Mouse (Mus musculus) heart, embryonic 16.5 days (tissue): ENCODE results near the gene Epha7. TPM values are rescaled to one million over a fixed set of nuclear protein-coding genes. Genes with fewer than 3 reads are reported as not detected.

Source experiments
- ATAC-seq: fragments of 200-750 bp; cut with Nextera tagmentation; replicated peaks from 2 replicates; pipeline ENCODE4 v1.8.0; 2017; ENCODE audit warnings: moderate number of reproducible peaks; ENCODE audit not compliant: insufficient read depth, low FRiP score; ENCODE audit errors: extremely low read depth
- H3K27ac ChIP-seq: fragments of 300-500 bp; sonication (generic); 2 replicates; pipeline ENCODE4 v1.5.1; 2014; ENCODE audit warnings: mild to moderate bottlenecking, low read length, control low read depth, moderate library complexity
- H3K27me3 ChIP-seq: fragments of 300-500 bp; sonication (generic); 2 replicates; pipeline ENCODE4 v1.6.1; 2014; ENCODE audit warnings: low read length, mixed read lengths; ENCODE audit not compliant: control insufficient read depth, insufficient read depth
- H3K36me3 ChIP-seq: fragments of 300-500 bp; sonication (generic); 2 replicates; pipeline ENCODE4 v1.6.1; 2014; ENCODE audit not compliant: control insufficient read depth, insufficient read depth
- H3K4me1 ChIP-seq: fragments of 300-500 bp; sonication (generic); 2 replicates; pipeline ENCODE4 v1.6.1; 2014; ENCODE audit warnings: low read length, mixed read lengths; ENCODE audit not compliant: control insufficient read depth, insufficient read depth
- H3K4me2 ChIP-seq: fragments of 300-500 bp; sonication (generic); 2 replicates; pipeline ENCODE4 v1.6.1; 2014; ENCODE audit warnings: low read depth, mild to moderate bottlenecking, control low read depth, low read length
- H3K4me3 ChIP-seq: fragments of 300-500 bp; sonication (generic); 2 replicates; pipeline ENCODE4 v1.5.1; 2014; ENCODE audit warnings: mild to moderate bottlenecking, control low read depth, low read length
- H3K9ac ChIP-seq: fragments of 300-500 bp; sonication (generic); 2 replicates; pipeline ENCODE4 v1.6.1; 2014; ENCODE audit warnings: low read length, control low read depth
- H3K9me3 ChIP-seq: fragments of 300-500 bp; sonication (generic); replicated peaks from 2 replicates; pipeline ENCODE4 v1.6.1; 2016; ENCODE audit warnings: low read length; ENCODE audit not compliant: control insufficient read depth
- WGBS: fragments of 180-500 bp; shearing (Covaris S2); extraction: QIAGEN DNeasy Blood & Tissue Kit; methylation state at CpG from one replicate; pipeline ENCODE4 v1.1.7; 2014; 5-methylcytosine and 5-hydroxymethylcytosine counted together
- polyA plus RNA-seq: library from polyadenylated mRNA; unstranded; fragments of >200 nt; fragmentation: Nextera tagmentation; extraction: Ambion mirVana; gene quantifications from 2 replicates; pipeline ENCODE4 v1.2.1, GENCODE M21; 2015

Gene Epha7
- polyA plus RNA-seq, 1 experiment from 2014 or later = 25.5 TPM

DNA sequence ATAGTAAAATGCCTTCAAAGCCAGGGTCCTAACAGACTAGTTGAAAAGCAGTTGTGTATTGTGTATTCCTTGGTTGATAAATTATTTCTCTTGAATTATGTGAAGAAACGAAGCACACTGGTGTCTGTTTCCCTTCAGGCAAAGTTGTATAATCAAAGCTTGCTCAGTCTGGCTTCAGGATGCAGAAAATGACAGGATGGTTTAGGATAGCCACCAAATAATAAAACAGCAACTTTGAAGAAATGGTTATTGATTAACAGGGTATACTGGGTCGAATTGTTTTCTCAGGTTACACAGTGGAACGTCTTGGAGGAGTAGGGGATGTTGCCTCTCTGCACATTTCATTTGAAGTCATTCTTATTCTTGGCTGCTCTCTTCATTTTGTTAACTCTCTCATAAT, 77.2 kb downstream of the Epha7 start:
- Histone ChIP-seq H3K4me3 (no peak overlapping the region), H3K9ac (no peak overlapping the region), H3K27ac (no peak overlapping the region), H3K4me2 (no peak overlapping the region), H3K4me1 (no peaks in the 10 kb centered on the region), H3K9me3 (no peaks in the 10 kb centered on the region), H3K27me3 (no peaks in the 10 kb centered on the region), H3K36me3 (no peaks in the 10 kb centered on the region)
- no peak for ATAC-seq
- 78% methylated on average over 3 of the region's 3 CpGs for WGBS

DNA sequence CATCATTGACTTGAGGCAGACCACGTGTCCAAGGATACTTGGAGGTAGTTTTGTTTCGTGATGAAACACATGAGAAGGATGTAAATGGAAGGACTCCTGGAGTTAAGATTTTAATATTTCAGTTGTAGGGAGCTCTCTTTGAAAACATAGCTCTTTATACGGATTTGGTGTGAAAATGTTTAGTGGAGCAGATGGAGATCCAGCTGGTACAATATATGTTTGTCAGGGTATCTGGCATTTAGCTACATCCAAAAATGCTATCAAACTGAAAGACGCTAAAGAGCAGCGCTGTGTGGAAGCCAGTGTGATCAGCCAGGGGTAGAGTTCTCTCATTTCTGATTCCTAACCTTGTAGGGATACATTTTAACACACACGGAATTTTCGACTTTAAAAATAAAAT, 82.5 kb downstream of the Epha7 start:
- no peaks in the 10 kb centered on the region for H3K9me3 ChIP-seq
- peaks cover 2% of the 10 kb centered on the region; the same call in 1 of the 2 replicates for H3K4me1 ChIP-seq
- no peak for ATAC-seq
- 86% methylated on average over 7 of the region's 7 CpGs for WGBS
- no peak overlapping the region for H3K27ac ChIP-seq
- no peaks in the 10 kb centered on the region for H3K27me3 ChIP-seq
- H3K9ac ChIP-seq = no peak overlapping the region
- H3K36me3 ChIP-seq = no peaks in the 10 kb centered on the region
- H3K4me2 ChIP-seq = no peak overlapping the region
- no peak overlapping the region for H3K4me3 ChIP-seq

DNA sequence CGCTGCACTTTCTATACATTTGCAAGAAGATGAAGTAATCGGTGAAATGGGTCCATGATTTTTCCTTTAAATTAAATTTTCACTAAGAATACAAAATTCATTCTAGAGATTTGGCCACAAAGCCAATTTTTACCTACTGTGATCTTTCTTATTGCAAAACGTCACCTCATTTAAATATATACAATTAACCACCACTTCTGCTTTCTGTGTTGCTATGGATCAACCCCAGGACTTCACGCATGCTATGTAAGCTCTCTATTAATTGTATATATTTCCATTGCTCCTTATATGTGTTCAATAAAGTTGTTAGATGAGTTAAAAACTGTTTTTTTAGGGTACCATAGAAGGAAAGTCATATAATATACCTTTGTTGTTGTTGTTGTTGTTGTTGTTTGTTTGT, 86.4 kb downstream of the Epha7 start:
- H3K4me2 ChIP-seq = no peak overlapping the region
- H3K27ac ChIP-seq = no peak overlapping the region
- no peak overlapping the region for H3K4me3 ChIP-seq
- no peak for ATAC-seq
- H3K36me3 ChIP-seq = no peaks in the 10 kb centered on the region
- 90% methylated on average over 4 of the region's 4 CpGs for WGBS
- no peak overlapping the region for H3K9ac ChIP-seq
- H3K27me3 ChIP-seq = no peaks in the 10 kb centered on the region
- H3K4me1 ChIP-seq = peaks cover 2% of the 10 kb centered on the region; the same call in 1 of the 2 replicates
- no peaks in the 10 kb centered on the region for H3K9me3 ChIP-seq

DNA sequence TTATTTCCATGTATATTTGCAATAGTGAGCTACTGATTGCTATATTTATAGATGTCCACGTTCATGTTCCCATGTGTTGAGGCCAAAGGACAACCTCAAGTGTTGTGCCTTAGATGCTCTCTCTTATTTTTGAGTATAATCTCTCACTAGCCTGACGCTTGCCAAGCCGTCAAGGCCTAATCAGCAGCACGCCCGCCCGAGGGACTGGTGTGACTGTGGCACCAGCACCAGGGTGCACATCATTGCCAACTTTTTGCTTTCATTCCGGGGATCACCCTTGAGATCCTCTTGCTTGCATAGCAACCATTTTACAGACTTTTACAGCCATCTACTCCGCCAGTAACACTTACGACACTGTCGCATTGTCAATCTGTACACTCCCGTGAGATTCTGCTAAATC, 86.9 kb downstream of the Epha7 start:
- Histone ChIP-seq H3K4me2 (no peak overlapping the region), H3K9ac (no peak overlapping the region), H3K4me3 (no peak overlapping the region), H3K9me3 (no peaks in the 10 kb centered on the region), H3K27ac (no peak overlapping the region), H3K4me1 (peaks cover 2% of the 10 kb centered on the region; the same call in 1 of the 2 replicates), H3K36me3 (no peaks in the 10 kb centered on the region), H3K27me3 (no peaks in the 10 kb centered on the region)
- ATAC-seq = no peak
- 53% methylated on average over 11 of the region's 11 CpGs for WGBS

DNA sequence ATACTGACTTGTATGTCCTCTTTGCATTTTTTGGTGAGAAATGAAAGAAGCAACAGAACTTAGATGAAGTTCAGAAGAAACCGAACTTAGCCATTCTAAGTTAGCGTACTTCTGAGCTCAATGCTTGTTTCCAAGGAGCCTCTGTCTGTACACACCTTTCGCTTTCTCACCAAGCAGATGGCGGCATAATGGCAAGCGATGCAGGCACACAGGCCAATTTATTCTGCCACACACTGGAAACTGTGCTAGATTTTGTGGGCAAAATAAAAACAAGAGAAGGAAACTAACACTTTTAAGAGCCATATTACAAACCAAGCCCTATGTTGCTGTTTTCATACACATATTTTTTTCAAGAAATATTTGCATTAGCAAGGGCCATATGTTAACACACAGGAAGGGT, 88.6 kb downstream of the Epha7 start:
- 96% methylated on average over 5 of the region's 5 CpGs for WGBS
- Histone ChIP-seq H3K4me2 (no peak overlapping the region), H3K36me3 (no peaks in the 10 kb centered on the region), H3K4me1 (peaks cover 2% of the 10 kb centered on the region; the same call in 1 of the 2 replicates), H3K9ac (no peak overlapping the region), H3K27ac (no peak overlapping the region), H3K27me3 (no peaks in the 10 kb centered on the region), H3K4me3 (no peak overlapping the region), H3K9me3 (no peaks in the 10 kb centered on the region)
- no peak for ATAC-seq

- Histone ChIP-seq H3K9ac (no peak overlapping the region), H3K9me3 (no peaks in the 10 kb centered on the region), H3K27ac (no peak overlapping the region), H3K27me3 (no peaks in the 10 kb centered on the region), H3K4me1 (peaks cover 2% of the 10 kb centered on the region; the same call in 1 of the 2 replicates), H3K4me3 (no peak overlapping the region), H3K36me3 (no peaks in the 10 kb centered on the region), H3K4me2 (no peak overlapping the region)
- no peak for ATAC-seq
- 91% methylated on average over 4 of the region's 4 CpGs for WGBS
Observed at GRCm38 (mm10) chr4:28902004-28902704, 89.2 kb downstream of the Epha7 start.

- H3K9ac ChIP-seq = no peak overlapping the region
- no peaks in the 10 kb centered on the region for H3K27me3 ChIP-seq
- H3K4me3 ChIP-seq = no peak overlapping the region
- H3K4me2 ChIP-seq = no peak overlapping the region
- WGBS = 85% methylated on average over 2 of the region's 2 CpGs
- no peak for ATAC-seq
- no peaks in the 10 kb centered on the region for H3K36me3 ChIP-seq
- H3K27ac ChIP-seq = no peak overlapping the region
- H3K4me1 ChIP-seq = no peaks in the 10 kb centered on the region
- no peaks in the 10 kb centered on the region for H3K9me3 ChIP-seq
Observed at GRCm38 (mm10) chr4:28906985-28907384, 94.1 kb downstream of the Epha7 start.

DNA sequence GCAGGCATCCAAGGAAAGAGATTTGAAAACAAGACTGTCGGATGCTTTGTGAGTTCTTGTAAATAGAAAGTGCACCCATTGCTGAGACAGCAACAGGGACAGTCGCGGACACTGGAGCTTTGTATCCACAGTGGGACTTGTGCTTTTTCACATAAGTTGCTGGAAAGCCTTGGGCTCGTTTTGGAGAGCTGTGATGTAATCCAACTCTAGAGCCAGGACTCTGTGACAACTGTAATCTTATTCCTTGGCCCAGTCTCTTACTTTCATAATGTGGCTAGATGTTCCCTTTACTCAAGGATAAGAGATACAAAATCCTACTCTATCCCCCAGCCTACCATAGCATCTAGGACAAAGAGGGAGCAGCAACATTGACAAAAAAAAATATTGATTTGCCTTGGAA, 97.2 kb downstream of the Epha7 start:
- no peak overlapping the region for H3K4me3 ChIP-seq
- no peaks in the 10 kb centered on the region for H3K27me3 ChIP-seq
- 0 out of 2 replicates have a peak, but pooled peaks cover 2% of the 10 kb centered on the region for H3K4me1 ChIP-seq
- WGBS = 69% methylated on average over 4 of the region's 4 CpGs
- H3K4me2 ChIP-seq = no peak overlapping the region
- H3K27ac ChIP-seq = no peak overlapping the region
- no peak for ATAC-seq
- H3K9ac ChIP-seq = no peak overlapping the region
- H3K9me3 ChIP-seq = no peaks in the 10 kb centered on the region
- no peaks in the 10 kb centered on the region for H3K36me3 ChIP-seq

DNA sequence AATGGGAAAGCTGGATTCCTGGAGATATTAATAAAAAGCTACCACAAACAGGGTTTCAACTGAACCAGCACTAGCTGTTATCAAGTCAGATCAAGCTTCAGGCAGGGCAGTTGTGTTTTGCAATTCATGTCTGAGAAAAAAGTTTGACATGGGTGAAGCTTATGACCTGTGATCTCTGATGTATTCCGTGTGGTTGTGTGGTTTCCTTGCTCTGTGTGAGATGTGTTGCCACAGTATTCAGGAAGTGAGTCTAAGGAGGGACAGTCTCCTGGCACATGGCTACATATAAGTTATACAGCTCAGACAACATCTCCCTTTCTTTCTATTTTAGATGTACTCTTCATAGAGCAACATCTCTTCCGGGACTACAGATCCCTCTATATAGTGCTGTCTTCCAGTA, 99.1 kb downstream of the Epha7 start:
- Histone ChIP-seq H3K9ac (no peak overlapping the region), H3K27ac (no peak overlapping the region), H3K4me2 (no peak overlapping the region), H3K27me3 (no peaks in the 10 kb centered on the region), H3K9me3 (no peaks in the 10 kb centered on the region), H3K4me1 (0 out of 2 replicates have a peak, but pooled peaks cover 2% of the 10 kb centered on the region), H3K4me3 (no peak overlapping the region), H3K36me3 (no peaks in the 10 kb centered on the region)
- WGBS = 79% methylated on average over 2 of the region's 2 CpGs
- ATAC-seq = no peak
